In the genomic region with DNA sequence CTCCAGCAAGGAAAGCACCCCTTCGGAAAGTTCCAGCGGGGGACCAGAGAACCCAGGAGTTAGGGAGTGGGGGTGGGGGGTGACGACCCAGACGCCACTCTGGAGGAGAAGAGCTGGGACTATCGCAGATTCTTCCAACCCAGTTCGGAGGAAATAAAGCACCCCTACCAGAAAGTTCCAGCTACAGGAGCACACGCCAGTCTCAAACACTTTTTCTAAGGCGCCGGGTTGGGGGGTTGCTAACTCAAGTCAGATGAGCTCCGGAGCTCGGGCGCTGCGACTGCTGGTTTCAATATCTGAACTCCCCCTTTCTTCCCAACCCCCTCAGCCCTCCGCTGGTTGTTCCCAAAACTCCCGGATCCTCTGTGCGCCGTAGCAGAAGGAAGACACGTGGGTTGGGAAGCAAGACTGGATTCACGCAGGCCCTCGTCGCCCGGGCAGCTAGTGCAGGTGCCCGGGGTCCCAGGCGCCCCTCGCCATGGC, we compare ENCODE assay signal across 8 mouse cellular contexts. TPM values are rescaled to one million over a fixed set of nuclear protein-coding genes. Genes with fewer than 3 reads are reported as not detected.
A peak's percentile ranks its signal among the peaks of the same experiment; 100 is the strongest.
DNase-seq lines count a peak whose midpoint lies in the region; ATAC-seq and TF ChIP-seq lines count a peak whose summit lies in the region.

No protein-coding gene starts in this region.

- H3K27ac ChIP-seq in layer of hippocampus, adult 2 months: peak overlapping the region; percentile 48; the same call in 1 of the 2 replicates
- peak overlapping the region; percentile 96 for H3K27ac ChIP-seq in forebrain, embryonic 11.5 days (ENCODE audit: low read depth, low read length)
- H3K27ac ChIP-seq in hindbrain, embryonic 15.5 days (replicated peaks): peak overlapping the region; percentile 77

- H3K4me1 ChIP-seq in forebrain, embryonic 11.5 days (replicated peaks; ENCODE audit: control insufficient read depth, insufficient read depth, low read length): peaks cover 17% of the 10 kb centered on the region
- H3K4me1 ChIP-seq in hindbrain, embryonic 15.5 days (replicated peaks): peaks cover 52% of the 10 kb centered on the region

- TF ChIP-seq CTCF in layer of hippocampus, adult 2 months (conservative IDR thresholded peaks at IDR 0.05): no peak

- under 1% methylated on average over 25 of the region's 25 CpGs for WGBS in forebrain, embryonic 11.5 days
- WGBS in hindbrain, embryonic 15.5 days: 0% methylated on average over 25 of the region's 25 CpGs

- H3K36me3 ChIP-seq in forebrain, embryonic 11.5 days (ENCODE audit: control insufficient read depth, insufficient read depth, low read length): no peaks in the 10 kb centered on the region
- no peaks in the 10 kb centered on the region for H3K36me3 ChIP-seq in hindbrain, embryonic 15.5 days

- peak overlapping the region; percentile 78 for H3K9ac ChIP-seq in forebrain, embryonic 11.5 days (ENCODE audit: low read length)
- peak overlapping the region; percentile 35 for H3K9ac ChIP-seq in hindbrain, embryonic 15.5 days

- DNase-seq in layer of hippocampus, adult 2 months (ENCODE audit: low spot score in 2 of 2): no peak
- DNase-seq in layer of hippocampus, adult 11-12 months (ENCODE audit: low spot score): no peak
- DNase-seq in ZHBTc4 (ENCODE audit: low read depth, low spot score): peak; percentile 73
- peak; percentile 87 for DNase-seq in forebrain, embryonic 11.5 days (ENCODE audit: low spot score)
- peak; percentile 80 for DNase-seq in mesoderm, embryonic 11.5 days (ENCODE audit: low read depth, low spot score)
- DNase-seq in spleen, postnatal 36 days (ENCODE audit: low spot score in 2 of 2): no peak

- H3K4me2 ChIP-seq in forebrain, embryonic 11.5 days (ENCODE audit: low read depth, low read length, severe bottlenecking): peak overlapping the region; percentile 87
- H3K4me2 ChIP-seq in hindbrain, embryonic 15.5 days: peak overlapping the region; percentile 91

- H3K4me3 ChIP-seq in layer of hippocampus, adult 2 months: peak overlapping the region; percentile 57
- peak overlapping the region; percentile 55 for H3K4me3 ChIP-seq in forebrain, embryonic 11.5 days (ENCODE audit: low read depth, low read length)
- peak overlapping the region; percentile 49 for H3K4me3 ChIP-seq in hindbrain, embryonic 15.5 days

- ATAC-seq in forebrain, embryonic 11.5 days (replicated peaks; ENCODE audit: low FRiP score): peak; percentile 60; the same call in 1 of the 2 replicates
- ATAC-seq in hindbrain, embryonic 15.5 days (ENCODE audit: low FRiP score, low read depth): peak; percentile 70; the same call in 1 of the 2 replicates
- no peak for ATAC-seq in megakaryocyte progenitor cell, adult 5-6 weeks (replicated peaks; ENCODE audit: poor library complexity)

- H3K27me3 ChIP-seq in forebrain, embryonic 11.5 days (ENCODE audit: control insufficient read depth, insufficient read depth, low read length): no peaks in the 10 kb centered on the region
- H3K27me3 ChIP-seq in hindbrain, embryonic 15.5 days: peaks cover 36% of the 10 kb centered on the region

- H3K9me3 ChIP-seq in forebrain, embryonic 11.5 days (ENCODE audit: control insufficient read depth, low read length): no peaks in the 10 kb centered on the region
- H3K9me3 ChIP-seq in hindbrain, embryonic 15.5 days: no peaks in the 10 kb centered on the region

RNA-seq across cellular contexts. Expression of a gene that starts 0.5 kb away (rescaled TPM):
- 1 to 10 TPM; 4.6 to 4.8 TPM for total RNA-seq in layer of hippocampus, adult 2 months (2021)
- polyA plus RNA-seq in forebrain, embryonic 11.5 days (2014; fragmentation: Nextera tagmentation; extraction: Ambion mirVana): 16.0 and 16.3 TPM in 2 replicates
- 2.5 TPM in 2 replicates for polyA plus RNA-seq in hindbrain, embryonic 15.5 days (2015; fragmentation: Nextera tagmentation; extraction: Ambion mirVana)
- not detected in 2 replicates for total RNA-seq in megakaryocyte progenitor cell, adult 5-6 weeks (2015)
- not detected in 2 replicates for total RNA-seq in megakaryocyte progenitor cell, adult 5-6 weeks (2017)

Comparison
In these comparisons a context has a peak if more than half of its experiments do, and no peak if none do; other contexts are left out.
1. DNase-seq: peak in ZHBTc4 (single experiment), forebrain, embryonic 11.5 days (single experiment) and mesoderm, embryonic 11.5 days (single experiment); none in layer of hippocampus, adult 2 months (0 of 2), layer of hippocampus, adult 11-12 months (single experiment) and spleen, postnatal 36 days (0 of 2).
2. RNA of a gene that starts 0.5 kb away (total RNA-seq): 4.6 to 4.8 TPM in layer of hippocampus, adult 2 months; not detected in megakaryocyte progenitor cell, adult 5-6 weeks; every median in the first group is over 4 times any median in the second.
3. Peak in every context shown above with its lines, with median percentiles within 50 percentile points of each other: H3K27ac ChIP-seq and H3K4me3 ChIP-seq.